Mouse (Mus musculus) MEL (cell line): Measurements from ENCODE around the gene Ifit3. TPM values are rescaled to one million over a fixed set of nuclear protein-coding genes. Genes with fewer than 3 reads are reported as not detected.
A peak's percentile ranks its signal among the peaks of the same experiment; 100 is the strongest.

Experiments
- DNase-seq: peaks from one replicate; pipeline ENCODE4 v3.0.0; 2011; ENCODE audit warnings: low read depth, low spot score
- H3K27ac ChIP-seq: 2 replicates; pipeline ENCODE4 v1.5.1; 2012; ENCODE audit warnings: low read depth, mild to moderate bottlenecking, control low read depth, low read length, moderate library complexity; ENCODE audit not compliant: control insufficient read depth
- H3K27me3 ChIP-seq, 2 experiments: fragments of 150-350 bp in 1 of 2; sonication (generic) in 1 of 2; 2 replicates each; pipeline ENCODE4 v1.6.1; 2012; ENCODE audit warnings: low read length in 2 of 2, mild to moderate bottlenecking in 2 of 2, improper control_type of control experiment in 1 of 2, moderate library complexity in 1 of 2; ENCODE audit not compliant: insufficient read depth in 2 of 2, control insufficient read depth in 1 of 2
- H3K36me3 ChIP-seq, 2 experiments: 2 replicates each; pipeline ENCODE4 v1.6.1; 2012 to 2014; ENCODE audit warnings: low read length in 2 of 2, improper control_type of control experiment in 1 of 2, inconsistent platforms in 1 of 2, mild to moderate bottlenecking in 1 of 2; ENCODE audit not compliant: insufficient read depth in 2 of 2, control insufficient read depth in 1 of 2
- H3K4me1 ChIP-seq, 2 experiments: fragments of 150-350 bp in 1 of 2; sonication (generic) in 1 of 2; 2 replicates each; pipeline ENCODE4 v1.6.1; 2012; ENCODE audit warnings: low read length in 2 of 2, improper control_type of control experiment in 1 of 2, mild to moderate bottlenecking in 1 of 2; ENCODE audit not compliant: insufficient read depth in 2 of 2, control insufficient read depth in 1 of 2
- H3K4me3 ChIP-seq, 2 experiments: fragments of 150-350 bp in 1 of 2; sonication (generic) in 1 of 2; 2 replicates each; pipeline ENCODE4 v1.5.1; 2012; ENCODE audit warnings: low read depth in 2 of 2, low read length in 2 of 2, mild to moderate bottlenecking in 2 of 2, moderate library complexity in 2 of 2, control low read depth in 1 of 2, improper control_type of control experiment in 1 of 2; ENCODE audit not compliant: control insufficient read depth in 1 of 2, insufficient read depth in 1 of 2
- H3K79me2 ChIP-seq: 2 replicates; pipeline ENCODE4 v1.6.1; 2012; ENCODE audit warnings: mild to moderate bottlenecking, low read length, moderate library complexity; ENCODE audit not compliant: control insufficient read depth, poor library complexity, insufficient read depth
- H3K9ac ChIP-seq: 2 replicates; pipeline ENCODE4 v1.6.1; 2012; ENCODE audit warnings: low read depth, mild to moderate bottlenecking, control low read depth, low read length, moderate library complexity; ENCODE audit not compliant: control insufficient read depth, poor library complexity, severe bottlenecking
- H3K9me3 ChIP-seq: fragments of 150-350 bp; sonication (generic); replicated peaks from 2 replicates; pipeline ENCODE4 v1.6.1; 2012; ENCODE audit warnings: mild to moderate bottlenecking, low read length, improper control_type of control experiment, moderate library complexity; ENCODE audit not compliant: insufficient read depth
- BHLHE40 ChIP-seq: IDR thresholded peaks from 2 replicates; pipeline ENCODE4 v1.6.1; 2012; ENCODE audit warnings: low read depth, mild to moderate bottlenecking, inconsistent platforms, low read length, improper control_type of control experiment, borderline replicate concordance
- CHD2 ChIP-seq: IDR thresholded peaks from 2 replicates; pipeline ENCODE4 v1.6.1; 2011; ENCODE audit warnings: low read length, improper control_type of control experiment
- EP300 ChIP-seq, 2 experiments: IDR thresholded peaks; 2 replicates each; pipeline ENCODE4 v1.6.1; 2011; ENCODE audit warnings: improper control_type of control experiment in 2 of 2, low read length in 2 of 2, low read depth in 1 of 2, mild to moderate bottlenecking in 1 of 2
- ETS1 ChIP-seq: IDR thresholded peaks from 2 replicates; pipeline ENCODE4 v1.6.1; 2012; ENCODE audit warnings: low read depth, mild to moderate bottlenecking, inconsistent platforms, low read length, improper control_type of control experiment, moderate library complexity
- GATA1 ChIP-seq: IDR thresholded peaks from 2 replicates; pipeline ENCODE4 v1.6.1; 2011; ENCODE audit warnings: low read depth, low read length, improper control_type of control experiment
- JUND ChIP-seq: IDR thresholded peaks from 2 replicates; pipeline ENCODE4 v1.6.1; 2011; ENCODE audit warnings: low read depth, mild to moderate bottlenecking, improper control_type of control experiment, low read length
- MAX ChIP-seq: IDR thresholded peaks from 2 replicates; pipeline ENCODE4 v1.6.1; 2011; ENCODE audit warnings: low read length, improper control_type of control experiment
- MEF2A ChIP-seq: IDR thresholded peaks from 2 replicates; pipeline ENCODE4 v1.6.1; 2014; ENCODE audit warnings: low read depth, mild to moderate bottlenecking, inconsistent platforms, low read length, improper control_type of control experiment; ENCODE audit not compliant: poor library complexity, insufficient replicate concordance, severe bottlenecking; ENCODE audit errors: extremely low read depth
- NELFE ChIP-seq: IDR thresholded peaks from 2 replicates; pipeline ENCODE4 v1.6.1; 2011; ENCODE audit warnings: low read depth, low read length, improper control_type of control experiment
- POLR2A ChIP-seq, 2 experiments: IDR thresholded peaks; 2 replicates each; pipeline ENCODE4 v1.6.1; 2011 to 2012; ENCODE audit warnings: low read length in 2 of 2, mild to moderate bottlenecking in 2 of 2, control low read depth in 1 of 2, improper control_type of control experiment in 1 of 2, low read depth in 1 of 2, moderate library complexity in 1 of 2; ENCODE audit not compliant: control insufficient read depth in 1 of 2, insufficient read depth in 1 of 2, poor library complexity in 1 of 2
- POLR2AphosphoS5 ChIP-seq: IDR thresholded peaks from 2 replicates; pipeline ENCODE4 v1.6.1; 2012; ENCODE audit warnings: low read depth, borderline replicate concordance, mild to moderate bottlenecking, inconsistent platforms, low read length, moderate library complexity, mixed read lengths
- RCOR1 ChIP-seq: IDR thresholded peaks from 2 replicates; pipeline ENCODE4 v1.6.1; 2012; ENCODE audit warnings: low read depth, mild to moderate bottlenecking, inconsistent platforms, low read length, improper control_type of control experiment
- SMC3 ChIP-seq: IDR thresholded peaks from 2 replicates; pipeline ENCODE4 v1.6.1; 2011; ENCODE audit warnings: low read depth, low read length, improper control_type of control experiment
- TBP ChIP-seq: IDR thresholded peaks from 2 replicates; pipeline ENCODE4 v1.8.0; 2011; ENCODE audit warnings: low read depth, low read length, improper control_type of control experiment
- UBTF ChIP-seq: IDR thresholded peaks from 2 replicates; pipeline ENCODE4 v1.6.1; 2012; ENCODE audit warnings: low read depth, mild to moderate bottlenecking, inconsistent platforms, low read length, improper control_type of control experiment, moderate library complexity, borderline replicate concordance; ENCODE audit not compliant: insufficient read depth
- USF1 ChIP-seq: IDR thresholded peaks from 2 replicates; pipeline ENCODE4 v1.6.1; 2014; ENCODE audit warnings: low read depth, mild to moderate bottlenecking, inconsistent platforms, low read length, improper control_type of control experiment, moderate library complexity
- ZC3H11A ChIP-seq: IDR thresholded peaks from 2 replicates; pipeline ENCODE4 v1.6.1; 2012; ENCODE audit warnings: low read depth, mild to moderate bottlenecking, inconsistent platforms, low read length, improper control_type of control experiment
- ZKSCAN1 ChIP-seq: IDR thresholded peaks from 2 replicates; pipeline ENCODE4 v1.6.1; 2012; ENCODE audit warnings: low read depth, mild to moderate bottlenecking, inconsistent platforms, low read length, improper control_type of control experiment, moderate library complexity
- polyA plus RNA-seq, 2 experiments: library from polyadenylated mRNA; stranded (reverse) in 1 of 2; unstranded in 1 of 2; fragments of >175 nt in 1 of 2; fragments of >200 nt in 1 of 2; gene quantifications; 2 replicates each; pipeline versions ENCODE4 v1.2.1 to v1.2.4; 2012; ENCODE audit warnings: low replicate concordance in 2 of 2, low read depth in 1 of 2; ENCODE audit not compliant: insufficient read length in 2 of 2, insufficient read depth in 1 of 2, missing spikeins in 1 of 2
- total RNA-seq: library from RNA; depleted of rRNA; stranded (reverse); fragments of 300-350 nt; gene quantifications from 2 replicates; pipeline ENCODE4 v1.2.3, GENCODE M21; 2012

Gene Ifit3
- total and polyA plus RNA-seq, 3 experiments = 0.10 TPM; not detected in 2

DNA sequence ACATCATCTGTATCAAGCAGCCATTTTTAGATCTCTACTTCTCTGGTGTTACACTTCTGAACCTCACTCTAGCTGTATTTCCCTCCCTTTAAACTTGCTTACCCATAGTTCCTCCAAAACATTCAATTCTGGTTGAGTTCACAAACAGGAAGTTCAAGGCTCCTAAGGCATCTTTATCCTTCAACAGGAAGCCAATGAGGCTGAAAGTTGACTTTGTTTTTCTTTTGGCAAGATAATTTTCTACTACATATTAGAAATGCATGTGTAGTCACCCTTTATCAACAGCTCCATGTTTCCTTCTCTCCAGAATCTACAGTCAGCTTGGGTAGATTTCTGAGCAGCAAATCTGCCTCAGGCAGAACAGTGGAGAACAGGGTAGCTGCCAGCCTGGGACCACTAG, 20.8 kb upstream of the Ifit3 start (continued):
- TF ChIP-seq ZC3H11A = no peak
- TF ChIP-seq ETS1 = peak; percentile 67
- TF ChIP-seq, all 39 proteins: peak for 14

DNA sequence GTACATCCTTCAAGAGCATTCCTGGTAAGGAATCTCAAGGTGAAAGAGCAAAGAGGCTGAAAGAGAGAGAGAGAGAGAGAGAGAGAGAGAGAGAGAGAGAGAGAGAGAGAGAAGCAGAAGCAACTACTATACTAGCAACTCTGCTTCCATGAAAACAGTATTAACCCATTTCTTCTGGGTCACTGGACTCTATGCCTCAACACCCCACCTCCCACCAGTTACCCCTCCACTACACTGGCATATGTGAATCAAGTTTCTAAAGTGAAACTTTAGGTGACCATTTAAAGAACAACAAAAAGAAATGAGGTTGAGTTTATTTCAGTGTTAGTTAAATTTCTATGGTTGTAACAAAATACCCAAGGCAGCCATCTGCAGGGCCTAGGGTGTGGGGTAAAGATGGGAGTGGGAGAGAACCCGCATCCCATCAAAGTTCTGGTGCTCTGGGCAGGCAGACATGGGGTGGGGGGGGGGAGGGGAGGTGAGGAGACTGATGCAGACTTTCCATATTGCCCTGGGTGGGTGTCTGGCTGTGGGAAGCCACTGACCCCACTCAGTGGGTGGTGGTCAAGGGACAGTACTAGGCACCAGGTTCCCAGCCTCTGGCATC, 17.1 kb upstream of the Ifit3 start:
- H3K4me3 ChIP-seq = no peak overlapping the region
- no peak for TF ChIP-seq MAX
- TF ChIP-seq UBTF = no peak
- TF ChIP-seq GATA1 = no peak
- no peak for TF ChIP-seq CHD2
- TF ChIP-seq POLR2A (IDR thresholded peaks at IDR 0.05; ENCODE audit: control insufficient read depth in 1 of 2, insufficient read depth in 1 of 2, low read depth in 1 of 2, low read length in 2 of 2, poor library complexity in 1 of 2) = no peak
- no peak for TF ChIP-seq ZKSCAN1
- TF ChIP-seq TBP = no peak
- no peak for TF ChIP-seq ETS1
- TF ChIP-seq MEF2A = no peak
- DNase-seq = no peak
- H3K9ac ChIP-seq = no peak overlapping the region
- H3K4me1 ChIP-seq = peaks cover 0 to 10% of the 10 kb centered on the region in 2 experiments; a peak in 2 of 4 replicates
- peaks cover 0 to 17% of the 10 kb centered on the region in 2 experiments; a peak in 2 of 4 replicates for H3K36me3 ChIP-seq
- no peak overlapping the region for H3K27ac ChIP-seq
- no peaks in the 10 kb centered on the region for H3K9me3 ChIP-seq
- no peaks in the 10 kb centered on the region for H3K79me2 ChIP-seq
- H3K27me3 ChIP-seq = peaks cover 0 to 1% of the 10 kb centered on the region in 2 experiments; a peak in 1 of 4 replicates

DNA sequence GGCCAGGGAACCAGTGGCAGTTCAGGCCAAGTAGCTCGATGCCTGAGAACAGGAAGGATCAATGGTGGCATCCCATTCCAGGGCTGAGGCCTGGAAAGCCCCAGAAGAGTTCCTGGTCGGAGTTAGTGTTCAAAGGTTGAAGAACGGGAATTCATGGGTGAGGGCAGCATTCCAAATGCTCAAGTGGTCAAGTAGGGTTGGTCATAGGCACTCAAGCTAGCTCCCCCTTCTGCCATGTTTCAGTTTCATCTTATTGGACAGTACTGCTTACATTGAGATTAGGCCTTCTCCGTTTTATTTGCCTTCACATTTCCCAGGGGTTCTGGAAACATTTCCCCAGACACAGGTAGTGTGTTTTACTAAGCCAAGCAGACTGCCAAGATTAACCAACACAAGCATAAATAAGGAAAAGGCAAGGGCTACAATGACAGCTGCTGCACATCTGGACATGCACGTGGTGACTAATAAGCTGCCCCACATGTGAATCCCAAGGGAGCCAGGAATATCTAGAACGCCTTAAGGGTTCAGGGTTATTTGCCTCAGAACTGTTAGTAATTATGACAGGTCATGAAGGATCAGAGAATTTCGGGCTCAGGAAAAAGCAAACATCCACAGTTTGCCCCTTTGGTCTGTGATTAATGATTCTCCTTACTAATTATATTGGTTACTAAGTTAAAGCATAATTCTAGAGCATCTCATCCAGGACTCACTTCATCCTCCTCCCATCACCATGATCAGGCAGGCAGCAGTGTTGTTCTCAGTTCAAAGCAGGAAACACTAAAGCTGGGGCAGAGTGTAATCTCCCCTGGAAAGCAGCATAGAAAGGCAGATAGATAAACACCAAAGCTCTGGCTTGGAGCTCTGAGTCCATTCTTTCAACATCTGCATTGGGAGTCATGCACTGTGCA, 14.1 kb upstream of the Ifit3 start:
- no peak for DNase-seq
- no peak overlapping the region for H3K27ac ChIP-seq

More for the DNA sequence above, 14.1 kb upstream of the Ifit3 start:
- Histone ChIP-seq H3K9ac (no peak overlapping the region), H3K4me3 (no peak overlapping the region), H3K9me3 (no peaks in the 10 kb centered on the region), H3K36me3 (no peaks in the 10 kb centered on the region), H3K27me3 (peaks cover 1 to 3% of the 10 kb centered on the region in 2 experiments; a peak in 2 of 4 replicates), H3K4me1 (no peaks in the 10 kb centered on the region), H3K79me2 (no peaks in the 10 kb centered on the region)
- TF ChIP-seq SMC3 (no peak), RCOR1 (no peak), JUND (no peak), BHLHE40 (no peak), ZKSCAN1 (no peak), POLR2AphosphoS5 (no peak), EP300 (IDR thresholded peaks at IDR 0.05; ENCODE audit: low read depth in 1 of 2, low read length in 2 of 2) (no peak), NELFE (no peak), UBTF (no peak), USF1 (no peak)
